Mouse (Mus musculus) heart, embryonic 11.5 days (tissue): ENCODE results near the gene S1pr5. TPM values are rescaled to one million over a fixed set of nuclear protein-coding genes. Genes with fewer than 3 reads are reported as not detected.
A peak's percentile ranks its signal among the peaks of the same experiment; 100 is the strongest.
"Not testable (repeated sequence)": the region's sequence is repeated elsewhere in the genome, so short reads cannot be mapped to it uniquely, and the experiment has no call there.

ENCODE experiments used
- ATAC-seq: fragments of 200-750 bp; cut with Nextera tagmentation; replicated peaks from 2 replicates; pipeline ENCODE4 v1.8.0; 2017; ENCODE audit warnings: moderate library complexity; ENCODE audit not compliant: insufficient number of reproducible peaks, low FRiP score, low TSS enrichment
- H3K27ac ChIP-seq: fragments of 300-500 bp; sonication (generic); 2 replicates; pipeline ENCODE4 v1.5.1; 2014; ENCODE audit warnings: mild to moderate bottlenecking, low read depth, low read length
- H3K27me3 ChIP-seq: fragments of 300-500 bp; sonication (generic); 2 replicates; pipeline ENCODE4 v1.6.1; 2014; ENCODE audit warnings: mild to moderate bottlenecking, low read length, mixed read lengths; ENCODE audit not compliant: control insufficient read depth, insufficient read depth
- H3K36me3 ChIP-seq: fragments of 300-500 bp; sonication (generic); 2 replicates; pipeline ENCODE4 v1.6.1; 2014; ENCODE audit warnings: mild to moderate bottlenecking, low read length, moderate library complexity, mixed read lengths; ENCODE audit not compliant: control insufficient read depth, insufficient read depth
- H3K4me1 ChIP-seq: fragments of 300-500 bp; sonication (generic); 2 replicates; pipeline ENCODE4 v1.6.1; 2014; ENCODE audit warnings: low read length; ENCODE audit not compliant: control insufficient read depth, insufficient read depth
- H3K4me2 ChIP-seq: fragments of 300-500 bp; sonication (generic); 2 replicates; pipeline ENCODE4 v1.6.1; 2014; ENCODE audit warnings: mild to moderate bottlenecking, moderate library complexity
- H3K4me3 ChIP-seq: fragments of 300-500 bp; sonication (generic); 2 replicates; pipeline ENCODE4 v1.5.1; 2014; ENCODE audit warnings: low read depth, low read length
- H3K9ac ChIP-seq: fragments of 300-500 bp; sonication (generic); 2 replicates; pipeline ENCODE4 v1.6.1; 2014; ENCODE audit warnings: mild to moderate bottlenecking, low read depth, low read length, moderate library complexity
- H3K9me3 ChIP-seq: fragments of 300-500 bp; sonication (generic); replicated peaks from 2 replicates; pipeline ENCODE4 v1.6.1; 2016; ENCODE audit warnings: low read length; ENCODE audit not compliant: control insufficient read depth
- WGBS: fragments of 180-500 bp; shearing (Covaris S2); extraction: QIAGEN DNeasy Blood & Tissue Kit; methylation state at CpG from one replicate; pipeline ENCODE4 v1.1.7; 2014; ENCODE audit not compliant: insufficient replicate concordance; 5-methylcytosine and 5-hydroxymethylcytosine counted together
- polyA plus RNA-seq: library from polyadenylated mRNA; unstranded; fragments of >200 nt; fragmentation: Nextera tagmentation; extraction: Ambion mirVana; gene quantifications from 2 replicates; pipeline ENCODE4 v1.2.1, GENCODE M21; 2014

S1pr5 gene
- 0.11 and 0.31 TPM in 2 replicates for polyA plus RNA-seq

GRCm38 (mm10) chr9:21248326-21248725, at the start of gene S1pr5:
TSS of gene S1pr5 (minus strand) at chr9:21248443.
- peak within 1 kb of the TSS; percentile 41 for H3K4me3 ChIP-seq
- ATAC-seq = 0 out of 2 replicates have a peak, but pooled peaks have one; percentile 15
- H3K36me3 ChIP-seq = no peaks in the 10 kb centered on the region
- H3K4me2 ChIP-seq = peak within 1 kb of the TSS; percentile 74
- under 1% methylated on average over 30 of the region's 30 CpGs for WGBS
- H3K27me3 ChIP-seq = peaks cover 76% of the 10 kb centered on the region
- H3K9ac ChIP-seq = 0 out of 2 replicates have a peak within 1 kb of the TSS, but pooled peaks have one; percentile 22
- H3K9me3 ChIP-seq = no peaks in the 10 kb centered on the region
- peaks cover 18% of the 10 kb centered on the region for H3K4me1 ChIP-seq
- H3K27ac ChIP-seq = no peak within 1 kb of the TSS

GRCm38 (mm10) chr9:21292271-21292670, 44.0 kb upstream of the S1pr5 start:
- peak overlapping the region; percentile 56; the same call in 1 of the 2 replicates for H3K4me2 ChIP-seq
- WGBS = 84% methylated on average over 3 of the region's 3 CpGs
- H3K27me3 ChIP-seq = no peaks in the 10 kb centered on the region
- no peak overlapping the region for H3K9ac ChIP-seq
- no peaks in the 10 kb centered on the region for H3K9me3 ChIP-seq
- 0 out of 2 replicates have a peak overlapping the region, but pooled peaks have one; percentile 91 for H3K27ac ChIP-seq
- no peak overlapping the region for H3K4me3 ChIP-seq
- peaks cover 16% of the 10 kb centered on the region for H3K4me1 ChIP-seq
- H3K36me3 ChIP-seq = 0 out of 2 replicates have a peak, but pooled peaks cover 4% of the 10 kb centered on the region
- ATAC-seq = no peak

GRCm38 (mm10) chr9:21291868-21292267, 43.6 kb upstream of the S1pr5 start:
- not testable (repeated sequence) for ATAC-seq, H3K9me3 ChIP-seq, H3K27me3 ChIP-seq, H3K36me3 ChIP-seq
- H3K27ac ChIP-seq = peak overlapping the region; percentile 91
- peaks cover 19% of the 10 kb centered on the region for H3K4me1 ChIP-seq
- peak overlapping the region; percentile 56 for H3K4me2 ChIP-seq
- peak overlapping the region; percentile 40 for H3K4me3 ChIP-seq
- WGBS = 21% methylated on average over 7 of the region's 7 CpGs
- H3K9ac ChIP-seq = peak overlapping the region; percentile 73

GRCm38 (mm10) chr9:21291022-21291787, 43.0 kb upstream of the S1pr5 start, which contains the start of gene Cdkn2d:
TSS of gene Cdkn2d (minus strand) at chr9:21291407.
- Histone ChIP-seq H3K4me1 (peaks cover 25% of the 10 kb centered on the region), H3K36me3 (0 out of 2 replicates have a peak, but pooled peaks cover 4% of the 10 kb centered on the region), H3K4me3 (peak within 1 kb of the TSS; percentile 89), H3K9me3 (no peaks in the 10 kb centered on the region), H3K9ac (peak within 1 kb of the TSS; percentile 85), H3K27me3 (no peaks in the 10 kb centered on the region), H3K4me2 (peak within 1 kb of the TSS; percentile 67), H3K27ac (peak within 1 kb of the TSS; percentile 91)
- peak; percentile 94 for ATAC-seq
- WGBS = under 1% methylated on average over 51 of the region's 51 CpGs

GRCm38 (mm10) chr9:21290589-21290988, 42.3 kb upstream of the S1pr5 start:
- Histone ChIP-seq H3K36me3 (0 out of 2 replicates have a peak, but pooled peaks cover 4% of the 10 kb centered on the region), H3K9me3 (no peaks in the 10 kb centered on the region), H3K4me3 (peak overlapping the region; percentile 89), H3K9ac (peak overlapping the region; percentile 85), H3K27me3 (no peaks in the 10 kb centered on the region), H3K4me2 (peak overlapping the region; percentile 67), H3K27ac (peak overlapping the region; percentile 82), H3K4me1 (peaks cover 25% of the 10 kb centered on the region)
- no peak for ATAC-seq
- WGBS = 2% methylated on average over 20 of the region's 20 CpGs

GRCm38 (mm10) chr9:21289337-21289671, 41.1 kb upstream of the S1pr5 start:
- Histone ChIP-seq H3K36me3 (0 out of 2 replicates have a peak, but pooled peaks cover 4% of the 10 kb centered on the region), H3K4me2 (peak overlapping the region; percentile 67), H3K9ac (no peak overlapping the region), H3K27ac (peak overlapping the region; percentile 86; the same call in 1 of the 2 replicates), H3K27me3 (no peaks in the 10 kb centered on the region), H3K9me3 (no peaks in the 10 kb centered on the region), H3K4me3 (peak overlapping the region; percentile 89), H3K4me1 (peaks cover 25% of the 10 kb centered on the region)
- WGBS = 74% methylated on average over 2 of the region's 2 CpGs
- no peak for ATAC-seq

GRCm38 (mm10) chr9:21288404-21289336, 40.4 kb upstream of the S1pr5 start:
- Histone ChIP-seq H3K4me2 (peak overlapping the region; percentile 67), H3K9me3 (no peaks in the 10 kb centered on the region), H3K9ac (peak overlapping the region; percentile 64)

More at GRCm38 (mm10) chr9:21288404-21289336, 40.4 kb upstream of the S1pr5 start:
- Histone ChIP-seq H3K27ac (peak overlapping the region; percentile 86), H3K27me3 (no peaks in the 10 kb centered on the region), H3K4me1 (peaks cover 25% of the 10 kb centered on the region), H3K36me3 (peaks cover 8% of the 10 kb centered on the region; the same call in 1 of the 2 replicates), H3K4me3 (peak overlapping the region; percentile 89)
- no peak for ATAC-seq
- 66% methylated on average over 13 of the region's 13 CpGs for WGBS
